Mouse (Mus musculus): ENCODE data around the gene Sec14l1. TPM values are rescaled to one million over a fixed set of nuclear protein-coding genes. Genes with fewer than 3 reads are reported as not detected.

Gene Sec14l1
- polyA plus RNA-seq, 1 experiment from 2014 or later: 52.6 TPM

GRCm38 (mm10) chr11:117088271-117088991, 26.5 kb upstream of the Sec14l1 start:
- H3K36me3 ChIP-seq: peaks cover 6% of the 10 kb centered on the region; the same call in 1 of the 2 replicates
- no peaks in the 10 kb centered on the region for H3K27me3 ChIP-seq
- H3K4me2 ChIP-seq: no peak overlapping the region
- peaks cover 25% of the 10 kb centered on the region for H3K4me1 ChIP-seq (replicated peaks)
- no peak for ATAC-seq (ENCODE audit: insufficient number of reproducible peaks, insufficient read depth, low FRiP score, low TSS enrichment, low read depth)
- no peaks in the 10 kb centered on the region for H3K9me3 ChIP-seq
- no peak overlapping the region for H3K9ac ChIP-seq (replicated peaks)
- H3K4me3 ChIP-seq (replicated peaks): no peak overlapping the region
- WGBS: 73% methylated on average over 13 of the region's 13 CpGs
- H3K27ac ChIP-seq: no peak overlapping the region

- H3K9me3 ChIP-seq: no peaks in the 10 kb centered on the region
- no peak overlapping the region for H3K9ac ChIP-seq (replicated peaks)
- H3K4me3 ChIP-seq (replicated peaks): no peak overlapping the region
- H3K27me3 ChIP-seq: no peaks in the 10 kb centered on the region
- 0 out of 2 replicates have a peak overlapping the region, but pooled peaks have one; percentile 23 for H3K27ac ChIP-seq
- no peak for ATAC-seq (ENCODE audit: insufficient number of reproducible peaks, insufficient read depth, low FRiP score, low TSS enrichment, low read depth)
- H3K4me2 ChIP-seq: no peak overlapping the region
- H3K4me1 ChIP-seq (replicated peaks): peaks cover 25% of the 10 kb centered on the region
- no peaks in the 10 kb centered on the region for H3K36me3 ChIP-seq
- WGBS: 84% methylated on average over 9 of the region's 9 CpGs
Measured at GRCm38 (mm10) chr11:117089673-117090419, 25.1 kb upstream of the Sec14l1 start.

- Histone ChIP-seq H3K9me3 (no peaks in the 10 kb centered on the region), H3K4me3 (replicated peaks) (peak overlapping the region; percentile 17), H3K9ac (replicated peaks) (no peak overlapping the region), H3K4me2 (peak overlapping the region; percentile 51), H3K4me1 (replicated peaks) (peaks cover 25% of the 10 kb centered on the region), H3K27ac (peak overlapping the region; percentile 72), H3K36me3 (no peaks in the 10 kb centered on the region), H3K27me3 (no peaks in the 10 kb centered on the region)
- WGBS: 20% methylated on average over 4 of the region's 4 CpGs
- ATAC-seq (ENCODE audit: insufficient number of reproducible peaks, insufficient read depth, low FRiP score, low TSS enrichment, low read depth): no peak
Measured at GRCm38 (mm10) chr11:117091406-117091805, 23.6 kb upstream of the Sec14l1 start.

- Histone ChIP-seq H3K4me2 (peak overlapping the region; percentile 51), H3K9ac (replicated peaks) (peak overlapping the region; percentile 40; the same call in 1 of the 2 replicates), H3K4me3 (replicated peaks) (peak overlapping the region; percentile 17), H3K27me3 (no peaks in the 10 kb centered on the region), H3K9me3 (no peaks in the 10 kb centered on the region), H3K36me3 (no peaks in the 10 kb centered on the region), H3K27ac (peak overlapping the region; percentile 72), H3K4me1 (replicated peaks) (peaks cover 25% of the 10 kb centered on the region)
- ATAC-seq (ENCODE audit: insufficient number of reproducible peaks, insufficient read depth, low FRiP score, low TSS enrichment, low read depth): peak; percentile 69
- WGBS: 5% methylated on average over 22 of the region's 22 CpGs
Measured at GRCm38 (mm10) chr11:117091845-117092244, 23.1 kb upstream of the Sec14l1 start.

GRCm38 (mm10) chr11:117092711-117093110, 22.3 kb upstream of the Sec14l1 start:
- H3K4me1 ChIP-seq (replicated peaks): peaks cover 25% of the 10 kb centered on the region
- H3K4me3 ChIP-seq (replicated peaks): no peak overlapping the region
- 30% methylated on average over 8 of the region's 8 CpGs for WGBS
- H3K9ac ChIP-seq (replicated peaks): no peak overlapping the region
- H3K36me3 ChIP-seq: no peaks in the 10 kb centered on the region
- no peaks in the 10 kb centered on the region for H3K9me3 ChIP-seq
- no peak overlapping the region for H3K27ac ChIP-seq
- H3K27me3 ChIP-seq: no peaks in the 10 kb centered on the region
- no peak overlapping the region; the same call in 1 of the 2 replicates for H3K4me2 ChIP-seq
- ATAC-seq (ENCODE audit: insufficient number of reproducible peaks, insufficient read depth, low FRiP score, low TSS enrichment, low read depth): no peak

GRCm38 (mm10) chr11:117093900-117094552, 20.9 kb upstream of the Sec14l1 start:
- Histone ChIP-seq H3K4me1 (replicated peaks) (peaks cover 32% of the 10 kb centered on the region), H3K9me3 (no peaks in the 10 kb centered on the region), H3K9ac (replicated peaks) (no peak overlapping the region), H3K4me2 (no peak overlapping the region), H3K27ac (no peak overlapping the region), H3K36me3 (no peaks in the 10 kb centered on the region), H3K27me3 (no peaks in the 10 kb centered on the region), H3K4me3 (replicated peaks) (no peak overlapping the region)
- no peak for ATAC-seq (ENCODE audit: insufficient number of reproducible peaks, insufficient read depth, low FRiP score, low TSS enrichment, low read depth)
- 80% methylated on average over 5 of the region's 5 CpGs for WGBS

GRCm38 (mm10) chr11:117094646-117095045, 20.3 kb upstream of the Sec14l1 start:
- Histone ChIP-seq H3K36me3 (no peaks in the 10 kb centered on the region), H3K9ac (replicated peaks) (no peak overlapping the region), H3K27ac (no peak overlapping the region), H3K4me2 (no peak overlapping the region), H3K27me3 (no peaks in the 10 kb centered on the region), H3K4me3 (replicated peaks) (no peak overlapping the region), H3K4me1 (replicated peaks) (peaks cover 32% of the 10 kb centered on the region), H3K9me3 (no peaks in the 10 kb centered on the region)
- WGBS: 87% methylated on average over 9 of the region's 9 CpGs
- ATAC-seq (ENCODE audit: insufficient number of reproducible peaks, insufficient read depth, low FRiP score, low TSS enrichment, low read depth): no peak

GRCm38 (mm10) chr11:117097021-117097420, 17.9 kb upstream of the Sec14l1 start:
- Histone ChIP-seq H3K27me3 (no peaks in the 10 kb centered on the region), H3K4me2 (no peak overlapping the region), H3K9ac (replicated peaks) (no peak overlapping the region), H3K4me1 (replicated peaks) (peaks cover 26% of the 10 kb centered on the region), H3K27ac (no peak overlapping the region), H3K36me3 (no peaks in the 10 kb centered on the region), H3K9me3 (no peaks in the 10 kb centered on the region), H3K4me3 (replicated peaks) (no peak overlapping the region)
- no peak for ATAC-seq (ENCODE audit: insufficient number of reproducible peaks, insufficient read depth, low FRiP score, low TSS enrichment, low read depth)
- WGBS: 79% methylated on average over 9 of the region's 9 CpGs

- no peak overlapping the region for H3K27ac ChIP-seq
- peaks cover 14% of the 10 kb centered on the region for H3K4me1 ChIP-seq (replicated peaks)
Measured at GRCm38 (mm10) chr11:117098155-117098554, 16.8 kb upstream of the Sec14l1 start.

GRCm38 (mm10) chr11:117098784-117099183, 16.2 kb upstream of the Sec14l1 start:
- Histone ChIP-seq H3K27ac (no peak overlapping the region), H3K4me1 (replicated peaks) (peaks cover 12% of the 10 kb centered on the region), H3K4me2 (no peak overlapping the region), H3K9ac (replicated peaks) (no peak overlapping the region), H3K4me3 (replicated peaks) (no peak overlapping the region), H3K36me3 (no peaks in the 10 kb centered on the region), H3K27me3 (no peaks in the 10 kb centered on the region), H3K9me3 (no peaks in the 10 kb centered on the region)
- WGBS: 82% methylated on average over 3 of the region's 3 CpGs
- no peak for ATAC-seq (ENCODE audit: insufficient number of reproducible peaks, insufficient read depth, low FRiP score, low TSS enrichment, low read depth)

More at GRCm38 (mm10) chr11:117098155-117098554, 16.8 kb upstream of the Sec14l1 start:
- H3K4me3 ChIP-seq (replicated peaks): no peak overlapping the region
- H3K36me3 ChIP-seq: no peaks in the 10 kb centered on the region
- no peak overlapping the region for H3K9ac ChIP-seq (replicated peaks)
- no peak for ATAC-seq (ENCODE audit: insufficient number of reproducible peaks, insufficient read depth, low FRiP score, low TSS enrichment, low read depth)
- H3K9me3 ChIP-seq: no peaks in the 10 kb centered on the region
- no peaks in the 10 kb centered on the region for H3K27me3 ChIP-seq
- H3K4me2 ChIP-seq: no peak overlapping the region
- 31% methylated on average over 5 of the region's 5 CpGs for WGBS

- peaks cover 12% of the 10 kb centered on the region for H3K4me1 ChIP-seq (replicated peaks)
- 81% methylated on average over 2 of the region's 2 CpGs for WGBS
- H3K4me3 ChIP-seq (replicated peaks): no peak overlapping the region
- H3K36me3 ChIP-seq: no peaks in the 10 kb centered on the region
- H3K27ac ChIP-seq: no peak overlapping the region
- no peaks in the 10 kb centered on the region for H3K27me3 ChIP-seq
- H3K9ac ChIP-seq (replicated peaks): no peak overlapping the region
- no peak overlapping the region for H3K4me2 ChIP-seq
- no peaks in the 10 kb centered on the region for H3K9me3 ChIP-seq
- ATAC-seq (ENCODE audit: insufficient number of reproducible peaks, insufficient read depth, low FRiP score, low TSS enrichment, low read depth): no peak
Measured at GRCm38 (mm10) chr11:117099372-117099771, 15.6 kb upstream of the Sec14l1 start.

All from limb, embryonic 12.5 days (tissue).